Mouse (Mus musculus) embryonic stem cell, embryonic (primary cell): ENCODE data around the gene Wnt5b.

Experiments used
- CTCF ChIA-PET, 4 experiments: fragments of 300-600 bp in 2 of 4; fragments of 350-600 bp in 2 of 4; sonication (Branson Sonifier 250); formaldehyde crosslinking; loops; one replicate each; lab custom pipeline; 2022; ENCODE audit warnings: inconsistent platforms in 2 of 4; lab: Charles Lee
- POLR2A ChIA-PET, 4 experiments: fragments of 300-600 bp in 2 of 4; fragments of 350-600 bp in 2 of 4; sonication (Branson Sonifier 250); formaldehyde crosslinking; loops; one replicate each; lab custom pipeline; 2022; ENCODE audit warnings: antibody characterized with exemption in 4 of 4, inconsistent platforms in 1 of 4; lab: Charles Lee

Wnt5b gene

DNA sequence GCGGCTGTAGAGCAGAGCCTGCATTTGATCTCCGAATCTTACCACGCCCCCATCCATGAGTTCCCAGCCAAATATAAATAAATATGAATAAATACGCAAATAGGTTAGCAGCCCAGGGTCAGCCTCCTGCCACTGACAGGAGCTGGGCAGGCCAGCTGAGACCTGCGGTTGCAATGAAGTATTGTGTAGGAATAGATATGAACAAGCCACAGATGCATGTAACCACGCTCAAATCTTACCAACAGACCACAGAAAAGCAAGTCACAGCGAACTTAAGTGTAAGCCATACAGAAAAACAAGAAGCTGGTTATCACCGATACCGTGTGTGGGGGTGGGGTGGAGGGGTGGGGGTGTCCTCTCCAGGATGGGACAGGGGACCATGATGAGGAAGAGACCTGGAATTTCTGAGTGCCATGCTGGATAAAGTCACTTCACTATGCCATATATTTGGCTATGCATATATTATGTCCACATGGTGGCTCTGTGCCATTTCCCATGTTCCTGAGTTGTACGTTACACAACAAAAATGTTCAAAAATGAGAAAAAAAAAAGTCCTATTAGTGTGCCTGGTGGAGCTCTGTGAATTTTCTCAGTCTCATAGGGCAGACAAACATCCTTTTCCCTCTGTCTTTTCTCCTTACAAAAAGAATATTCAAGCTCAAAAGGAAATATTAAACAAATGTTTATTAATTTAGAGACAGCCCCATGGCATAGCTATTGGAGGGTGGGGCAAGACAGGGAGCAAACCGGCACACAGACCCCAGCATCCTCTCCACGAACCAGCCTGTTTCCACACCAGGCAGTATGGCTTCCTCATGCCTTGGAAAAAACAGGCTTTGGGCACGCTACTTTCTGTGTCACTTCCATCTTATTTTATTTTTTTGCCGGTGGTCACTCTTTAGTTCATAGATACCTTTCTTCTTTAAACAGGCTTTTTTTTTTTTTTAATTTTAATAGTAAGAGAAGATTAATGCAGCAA is 92.9 kb downstream of the Wnt5b start:
- ChIA-PET CTCF (interaction anchor here in 3 of 4 experiments (0.8 to 5.7 kb wide), 8 partner anchors 8 to 93 kb away, joined by 3 to 33 read pairs (median 8); partner anchors contain the start of gene Wnt5b (in 1 of the 3)), POLR2A (interaction anchor here in 1 of 4 experiments (0.9 to 3.1 kb wide), 15 partner anchors 9 to 90 kb away, joined by 3 to 16 read pairs (median 5); partner anchors contain the start of gene Adipor2)

GRCm38 (mm10) chr6:119449060-119449499 is 95.1 kb downstream of the Wnt5b start:
- ChIA-PET CTCF (interaction anchor here (0.5 to 5.7 kb wide), 32 partner anchors 9 to 984 kb away, joined by 3 to 33 read pairs (median 4); no protein-coding TSS in a partner anchor), POLR2A (interaction anchor here (0.8 to 2.6 kb wide), 30 partner anchors 8 to 753 kb away, joined by 3 to 13 read pairs (median 4); no protein-coding TSS in a partner anchor)

GRCm38 (mm10) chr6:119448321-119449059 is 95.7 kb downstream of the Wnt5b start:
- CTCF ChIA-PET, result interaction anchor here (0.5 to 5.7 kb wide), 31 partner anchors 8 to 984 kb away, joined by 3 to 33 read pairs (median 4); no protein-coding TSS in a partner anchor
- POLR2A ChIA-PET, result interaction anchor here (0.5 to 2.6 kb wide), 34 partner anchors 8 to 754 kb away, joined by 3 to 13 read pairs (median 3); partner anchors contain the start of gene Dcp1b (in 1 of the 4)

DNA sequence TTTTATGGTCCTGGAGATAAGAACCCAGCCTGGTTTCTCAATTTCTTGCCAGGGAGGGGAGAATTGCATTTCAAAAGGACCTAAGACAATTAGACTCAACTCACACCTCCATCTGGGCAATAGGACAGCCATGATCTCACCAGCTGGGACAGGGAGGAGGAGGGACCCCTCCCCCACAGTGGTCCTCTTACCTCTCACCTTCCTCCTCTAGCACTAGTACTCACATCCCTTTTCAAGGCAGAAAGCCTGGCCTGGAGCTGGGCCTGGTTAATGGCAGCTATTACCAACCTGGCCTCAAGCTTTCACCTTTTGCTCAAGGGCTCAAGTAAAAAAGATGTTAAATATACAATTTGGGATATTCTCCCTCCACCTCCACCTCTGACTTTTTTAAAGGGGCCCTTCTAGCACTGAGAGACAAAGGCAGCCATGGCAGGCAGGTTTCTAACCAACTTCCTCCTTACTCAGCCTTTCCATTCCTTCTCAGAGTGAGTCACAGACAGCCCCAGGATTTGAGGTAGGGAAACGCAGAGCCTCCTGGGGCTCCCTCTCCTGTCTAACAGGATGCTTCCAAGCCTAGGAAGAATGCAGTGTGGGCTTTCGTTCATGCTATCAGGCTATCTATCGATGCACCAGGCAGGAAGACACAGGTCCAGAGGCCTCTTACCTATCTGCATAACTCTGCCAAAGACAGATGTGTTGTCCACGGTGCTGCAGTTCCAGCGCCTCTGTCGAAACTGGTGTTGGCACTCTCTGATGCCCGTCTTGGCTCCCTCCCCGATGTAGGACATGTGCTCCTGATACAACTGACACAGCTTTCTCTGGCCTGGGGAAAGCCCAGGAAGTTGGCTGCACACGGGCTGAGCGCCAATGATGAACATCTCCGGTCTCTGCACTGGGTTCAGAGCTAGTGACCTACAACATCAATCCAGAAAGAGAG is 98.2 kb downstream of the Wnt5b start:
- CTCF ChIA-PET, result interaction anchor here in 1 of 4 experiments (0.6 kb wide), 1 partner anchor 1036 kb away, joined by 3 read pairs; no protein-coding TSS in a partner anchor
- POLR2A ChIA-PET, result no interaction called here

DNA sequence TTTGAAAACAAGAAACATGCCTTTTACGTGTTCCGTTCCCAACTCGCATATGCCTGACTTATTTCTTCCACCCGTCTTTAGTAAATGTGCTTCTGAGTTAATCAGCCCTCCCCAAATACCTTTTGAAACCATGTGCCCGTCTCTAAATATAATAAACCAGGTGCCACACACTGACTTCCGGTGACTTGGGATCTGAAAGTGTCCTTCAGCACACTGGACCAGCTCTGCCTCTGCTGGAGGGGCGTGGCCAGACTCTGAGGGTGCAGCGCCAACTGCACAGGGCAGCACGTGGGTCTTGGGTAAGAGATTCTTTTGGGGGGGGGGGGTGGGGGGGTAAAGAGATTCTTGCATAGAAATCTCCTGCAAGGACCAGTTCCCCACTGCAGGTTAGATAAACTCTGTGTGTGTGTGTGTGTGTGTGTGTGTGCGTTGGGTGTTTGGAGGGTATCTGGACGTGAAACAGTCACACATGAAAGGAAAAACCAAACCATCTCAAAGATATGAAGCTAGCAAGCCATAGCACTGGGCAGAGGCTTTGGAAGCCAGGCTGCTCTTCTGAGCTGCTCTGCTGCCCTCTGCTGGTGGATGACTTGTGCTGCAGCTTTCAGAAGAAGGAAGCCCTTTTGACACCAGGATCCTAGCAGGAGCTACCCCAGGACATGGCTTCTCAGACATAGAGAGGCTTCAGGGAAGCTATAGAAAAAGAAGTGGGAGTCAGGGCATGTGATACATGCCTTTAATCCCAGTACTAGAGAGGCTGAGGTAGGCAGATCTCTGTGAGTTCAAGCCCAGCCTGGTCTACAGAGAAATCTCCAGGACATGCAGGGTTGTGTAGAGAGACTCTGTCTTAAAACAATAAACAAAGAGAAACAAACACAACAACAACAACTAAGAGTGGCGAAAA is 100.2 kb downstream of the Wnt5b start:
- ChIA-PET POLR2A (interaction anchor here (0.5 to 2.1 kb wide), 26 partner anchors 9 to 1041 kb away, joined by 3 to 12 read pairs (median 4); no protein-coding TSS in a partner anchor), CTCF (interaction anchor here (0.5 to 3.1 kb wide), 116 partner anchors 8 to 1398 kb away, joined by 3 to 41 read pairs (median 4); partner anchors contain the start of genes Dcp1b (in 1 of the 4), Fbxl14 (in 1 of the 4), Lrtm2 (in 1 of the 4) and Wnt5b (in 1 of the 4))

- POLR2A ChIA-PET, result interaction anchor here in 3 of 4 experiments (0.7 to 2.1 kb wide), 17 partner anchors 10 to 914 kb away, joined by 3 to 12 read pairs (median 5); no protein-coding TSS in a partner anchor
- CTCF ChIA-PET, result interaction anchor here (0.5 to 3.1 kb wide), 57 partner anchors 9 to 903 kb away, joined by 3 to 41 read pairs (median 4); no protein-coding TSS in a partner anchor
These were observed 101.4 kb downstream of the Wnt5b start for GRCm38 (mm10) chr6:119442729-119443128.

GRCm38 (mm10) chr6:119437894-119438761 is 106.0 kb downstream of the Wnt5b start:
- POLR2A ChIA-PET, result interaction anchor here in 2 of 4 experiments (0.9 to 2.4 kb wide), 7 partner anchors 10 to 81 kb away, joined by 3 to 10 read pairs (median 3); no protein-coding TSS in a partner anchor
- CTCF ChIA-PET, result interaction anchor here in 2 of 4 experiments (0.6 to 1.0 kb wide), 3 partner anchors 10 to 87 kb away, joined by 3 to 10 read pairs (median 3); no protein-coding TSS in a partner anchor

DNA sequence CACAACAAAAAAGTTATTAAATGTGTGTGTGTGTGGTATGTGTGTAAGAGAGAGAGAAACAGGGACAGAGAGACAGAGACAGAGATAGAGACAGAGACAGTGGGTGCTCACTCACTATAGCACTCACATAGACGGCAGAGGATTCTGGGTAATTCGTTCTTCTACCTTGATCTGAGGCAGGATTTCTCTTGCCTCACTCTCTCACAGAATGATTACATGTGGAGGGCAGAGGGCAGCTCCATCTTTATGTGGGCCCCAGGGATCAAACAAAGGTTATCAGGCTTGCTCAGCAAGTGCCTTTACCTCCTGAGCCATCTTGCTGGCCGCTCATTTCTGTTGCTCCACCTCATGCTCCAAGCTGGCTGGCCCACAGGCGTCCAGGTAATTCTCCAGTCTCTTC is 109.8 kb downstream of the Wnt5b start:
- ChIA-PET POLR2A (interaction anchor here in 2 of 4 experiments (1.1 to 1.5 kb wide), 5 partner anchors 10 to 22 kb away, joined by 3 to 7 read pairs (median 4); no protein-coding TSS in a partner anchor), CTCF (interaction anchor here (1.0 to 5.3 kb wide), 6 partner anchors 9 to 214 kb away, joined by 3 to 41 read pairs (median 8); no protein-coding TSS in a partner anchor)

DNA sequence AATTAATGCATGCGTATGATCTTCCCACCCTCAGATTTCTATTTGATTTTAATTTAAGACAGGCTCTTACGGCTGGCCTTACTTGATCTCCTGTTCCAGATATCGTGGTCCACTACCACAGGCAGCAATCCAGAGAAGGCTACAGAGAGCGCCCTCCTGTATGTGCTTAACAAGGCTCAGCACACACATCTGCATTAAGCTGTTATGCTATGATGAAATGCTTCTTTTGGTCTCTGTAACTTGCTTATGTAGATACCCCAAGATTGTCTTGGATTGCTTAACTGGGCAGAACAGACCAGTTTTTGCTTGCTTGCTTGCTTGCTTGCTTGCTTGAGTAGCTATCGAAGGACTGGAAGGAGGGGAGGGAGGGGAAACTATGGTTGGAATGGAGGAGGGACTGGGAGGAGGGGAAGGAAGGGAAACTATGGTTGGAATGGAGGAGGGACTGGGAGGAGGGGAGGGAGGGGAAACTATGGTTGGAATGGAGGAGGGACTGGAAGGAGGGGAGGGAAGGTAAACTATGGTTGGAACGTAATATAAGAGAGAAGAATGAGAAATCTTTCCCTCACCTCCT is 112.3 kb downstream of the Wnt5b start:
- CTCF ChIA-PET, result interaction anchor here (0.6 to 5.3 kb wide), 9 partner anchors 10 to 245 kb away, joined by 3 to 41 read pairs (median 5); no protein-coding TSS in a partner anchor

DNA sequence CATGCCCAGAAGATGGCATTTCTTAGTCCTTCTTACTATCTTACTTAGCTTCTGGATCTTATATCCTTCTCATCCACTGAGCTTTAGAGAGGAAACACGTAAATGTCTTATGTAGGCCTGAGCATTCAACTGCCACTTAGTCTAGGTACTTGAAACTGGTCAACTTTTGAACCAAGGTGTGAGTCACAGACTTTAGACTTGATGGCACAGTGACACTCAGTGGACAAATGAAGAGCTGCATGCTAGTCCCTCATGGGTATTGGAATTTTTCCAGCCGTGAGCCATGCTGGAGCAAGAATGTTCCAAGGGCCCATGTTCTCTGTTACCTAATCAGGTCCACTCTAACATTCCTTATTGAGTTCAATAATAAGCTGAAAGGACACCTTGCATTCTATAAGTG is 113.6 kb downstream of the Wnt5b start:
- POLR2A ChIA-PET, result interaction anchor here in 1 of 4 experiments (0.7 to 1.3 kb wide), 8 partner anchors 8 to 231 kb away, joined by 3 to 5 read pairs (median 4); no protein-coding TSS in a partner anchor
- CTCF ChIA-PET, result interaction anchor here (0.5 to 5.3 kb wide), 25 partner anchors 9 to 231 kb away, joined by 3 to 41 read pairs (median 3); no protein-coding TSS in a partner anchor

More for the DNA sequence above, 112.3 kb downstream of the Wnt5b start:
- POLR2A ChIA-PET, result interaction anchor here in 1 of 4 experiments (0.7 to 2.4 kb wide), 7 partner anchors 8 to 206 kb away, joined by 3 to 6 read pairs (median 5); no protein-coding TSS in a partner anchor

DNA sequence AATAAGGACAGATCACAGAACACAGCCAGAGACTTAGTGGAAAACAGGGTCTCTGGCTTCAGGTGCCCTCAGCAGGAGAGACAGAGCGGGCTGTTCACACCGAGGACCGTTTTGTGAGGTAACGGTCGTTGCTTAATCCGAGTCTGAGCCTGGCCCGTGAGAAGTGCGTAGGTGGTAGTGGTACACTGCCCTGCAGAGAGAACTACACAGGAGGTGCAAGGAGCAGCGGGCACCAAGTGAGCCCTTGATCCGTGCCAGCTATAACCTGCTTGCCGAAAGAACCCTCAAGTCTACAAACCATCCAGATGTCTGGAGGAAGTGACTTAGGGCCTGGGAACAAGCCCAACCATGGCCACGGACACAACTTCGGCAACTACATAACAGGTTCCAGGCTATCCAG is 114.8 kb downstream of the Wnt5b start:
- CTCF ChIA-PET, result interaction anchor here in 3 of 4 experiments (0.5 to 4.8 kb wide), 5 partner anchors 10 to 207 kb away, joined by 3 to 39 read pairs (median 3); no protein-coding TSS in a partner anchor

GRCm38 (mm10) chr6:119428611-119429010 is 115.5 kb downstream of the Wnt5b start:
- ChIA-PET POLR2A (interaction anchor here in 3 of 4 experiments (0.5 to 2.5 kb wide), 7 partner anchors 10 to 57 kb away, joined by 3 to 8 read pairs (median 3); partner anchors contain the start of gene Adipor2 (in 1 of the 3)), CTCF (interaction anchor here in 2 of 4 experiments (1.0 to 4.8 kb wide), 5 partner anchors 11 to 206 kb away, joined by 3 to 39 read pairs (median 3); no protein-coding TSS in a partner anchor)

More for the DNA sequence above, 114.8 kb downstream of the Wnt5b start:
- POLR2A ChIA-PET, result interaction anchor here in 1 of 4 experiments (2.5 kb wide), 1 partner anchor 14 kb away, joined by 8 read pairs; no protein-coding TSS in a partner anchor

DNA sequence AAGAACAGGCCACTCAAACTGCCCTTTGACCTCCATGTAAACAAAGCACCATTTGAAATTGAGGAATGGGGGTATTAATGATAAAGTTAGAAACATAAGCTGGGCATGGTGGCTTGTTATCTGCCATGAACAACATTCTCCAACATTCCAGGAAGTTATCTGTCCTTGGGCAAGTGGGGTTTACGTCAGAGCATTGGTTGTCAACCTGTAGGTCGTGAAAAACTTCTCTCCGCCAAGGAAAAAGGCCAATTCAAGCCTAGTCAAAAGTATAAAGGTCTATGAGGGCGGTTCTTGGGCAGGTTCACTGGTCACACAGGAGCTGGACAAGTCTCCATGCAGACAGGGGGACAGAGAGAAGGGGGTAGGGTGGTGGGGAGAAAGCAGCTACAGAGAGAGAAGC is 123.1 kb downstream of the Wnt5b start:
- CTCF ChIA-PET, result interaction anchor here in 1 of 4 experiments (0.9 to 1.1 kb wide), 3 partner anchors 12 to 23 kb away, joined by 3 to 6 read pairs (median 3); no protein-coding TSS in a partner anchor
- POLR2A ChIA-PET, result interaction anchor here in 1 of 4 experiments (1.2 to 2.7 kb wide), 4 partner anchors 9 to 32 kb away, joined by 3 to 12 read pairs (median 6); no protein-coding TSS in a partner anchor
